Mouse (Mus musculus) Muller cell, postnatal 12 days (primary cell): ENCODE data around the gene Ywhaq.

Source experiments
- DNase-seq: peaks from one replicate; pipeline ENCODE4 v3.0.0-alpha.2; 2015; ENCODE audit errors: inconsistent ontology term

The Ywhaq gene

GRCm38 (mm10) chr12:21417100-21418070 is at the start of gene Ywhaq:
Gene Ywhaq, minus strand, starts transcription at chr12:21417637.
- DNase-seq, result peak; percentile 100

- peak; percentile 59 for DNase-seq
Observed at GRCm38 (mm10) chr12:21463448-21463891, 46.0 kb upstream of the Ywhaq start.

GRCm38 (mm10) chr12:21462658-21463057 is 45.2 kb upstream of the Ywhaq start:
- DNase-seq, result no peak

- DNase-seq, result no peak
Observed at GRCm38 (mm10) chr12:21459681-21460080, 42.2 kb upstream of the Ywhaq start.

GRCm38 (mm10) chr12:21456021-21456420 is 38.6 kb upstream of the Ywhaq start:
- no peak for DNase-seq

- no peak for DNase-seq
Observed at GRCm38 (mm10) chr12:21451752-21452151, 34.3 kb upstream of the Ywhaq start.

GRCm38 (mm10) chr12:21451351-21451750 is 33.9 kb upstream of the Ywhaq start:
- no peak for DNase-seq

GRCm38 (mm10) chr12:21443783-21444182 is 26.3 kb upstream of the Ywhaq start:
- DNase-seq, result no peak

GRCm38 (mm10) chr12:21441870-21442269 is 24.4 kb upstream of the Ywhaq start:
- DNase-seq, result no peak

GRCm38 (mm10) chr12:21439428-21439827 is 22.0 kb upstream of the Ywhaq start:
- no peak for DNase-seq

- no peak for DNase-seq
Observed at GRCm38 (mm10) chr12:21438750-21439394, 21.4 kb upstream of the Ywhaq start.

GRCm38 (mm10) chr12:21438294-21438693 is 20.9 kb upstream of the Ywhaq start:
- DNase-seq, result no peak

- no peak for DNase-seq
Observed at GRCm38 (mm10) chr12:21431950-21432349, 14.5 kb upstream of the Ywhaq start.

- DNase-seq, result no peak
Observed at GRCm38 (mm10) chr12:21431039-21431438, 13.6 kb upstream of the Ywhaq start.

GRCm38 (mm10) chr12:21430140-21430539 is 12.7 kb upstream of the Ywhaq start:
- DNase-seq, result no peak

GRCm38 (mm10) chr12:21429021-21429420 is 11.6 kb upstream of the Ywhaq start:
- no peak for DNase-seq

GRCm38 (mm10) chr12:21426065-21426940 is 8.9 kb upstream of the Ywhaq start:
- peak; percentile 82 for DNase-seq

- DNase-seq, result peak; percentile 92
Observed at GRCm38 (mm10) chr12:21424683-21425082, 7.2 kb upstream of the Ywhaq start.

GRCm38 (mm10) chr12:21418621-21419131 is 1.2 kb upstream of the Ywhaq start:
- DNase-seq, result peak; percentile 54

- no peak for DNase-seq
Observed at GRCm38 (mm10) chr12:21418083-21418482, 646 bp upstream of the Ywhaq start.

GRCm38 (mm10) chr12:21416506-21416905 is 931 bp downstream of the Ywhaq start:
- no peak for DNase-seq
